Mouse (Mus musculus) limb, embryonic 10.5 days (tissue): ENCODE measurements at regions not wholly inside any gene's neighbourhood (a gene's known extent, or its start where the extent isn't known, plus 50 kb on each side); places are given as distances from the start of the nearest gene placed in this dataset.

Source experiments
- DNase-seq: peaks from one replicate; pipeline ENCODE4 v3.0.0-alpha.2; 2017; ENCODE audit warnings: low spot score
- H3K27ac ChIP-seq: fragments of 300-500 bp; sonication (generic); 2 replicates; pipeline ENCODE4 v1.5.1; 2016; ENCODE audit warnings: mild to moderate bottlenecking
- H3K27me3 ChIP-seq: fragments of 300-500 bp; sonication (generic); 2 replicates; pipeline ENCODE4 v1.6.1; 2016; ENCODE audit warnings: low read depth, mild to moderate bottlenecking; ENCODE audit not compliant: poor library complexity, severe bottlenecking
- H3K36me3 ChIP-seq: fragments of 300-500 bp; sonication (generic); 2 replicates; pipeline ENCODE4 v1.6.1; 2016; ENCODE audit warnings: mild to moderate bottlenecking, moderate library complexity
- H3K4me1 ChIP-seq: fragments of 300-500 bp; sonication (generic); 2 replicates; pipeline ENCODE4 v1.6.1; 2016
- H3K4me3 ChIP-seq: fragments of 300-500 bp; sonication (generic); 2 replicates; pipeline ENCODE4 v1.5.1; 2016; ENCODE audit warnings: mild to moderate bottlenecking, moderate library complexity
- H3K9me3 ChIP-seq: fragments of 300-500 bp; sonication (generic); replicated peaks from 2 replicates; pipeline ENCODE4 v1.6.1; 2016; ENCODE audit warnings: mild to moderate bottlenecking
- WGBS: fragments of 180-500 bp; shearing (Covaris S2); methylation state at CpG from one replicate; pipeline ENCODE4 v1.1.7; 2016; 5-methylcytosine and 5-hydroxymethylcytosine counted together

DNA sequence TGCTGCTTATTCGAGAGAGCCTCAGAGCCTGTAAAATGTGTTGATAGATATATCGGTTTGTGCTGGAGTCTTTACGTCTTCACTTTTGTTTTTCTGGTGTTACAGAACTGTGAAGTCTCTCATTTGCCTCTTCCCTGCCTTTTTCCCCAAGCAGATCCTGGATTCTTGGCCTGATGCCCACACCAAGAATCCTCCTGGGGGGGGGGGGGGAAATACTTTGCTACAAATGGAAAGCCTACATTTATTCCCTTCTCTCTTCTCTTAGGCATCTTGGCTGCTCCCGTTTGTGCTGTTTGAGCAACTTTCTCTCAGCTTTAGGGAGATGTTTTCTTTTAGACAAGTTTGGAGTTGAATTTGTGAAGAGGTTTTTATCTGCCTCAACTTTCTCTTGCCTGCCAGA, 570.8 kb downstream of the Epha4 start:
- 90% methylated on average over 4 of the region's 4 CpGs for WGBS
- Histone ChIP-seq H3K27ac (no peak overlapping the region), H3K9me3 (no peaks in the 10 kb centered on the region), H3K36me3 (no peaks in the 10 kb centered on the region), H3K4me3 (no peak overlapping the region), H3K27me3 (no peaks in the 10 kb centered on the region), H3K4me1 (no peaks in the 10 kb centered on the region)
- DNase-seq = no peak

DNA sequence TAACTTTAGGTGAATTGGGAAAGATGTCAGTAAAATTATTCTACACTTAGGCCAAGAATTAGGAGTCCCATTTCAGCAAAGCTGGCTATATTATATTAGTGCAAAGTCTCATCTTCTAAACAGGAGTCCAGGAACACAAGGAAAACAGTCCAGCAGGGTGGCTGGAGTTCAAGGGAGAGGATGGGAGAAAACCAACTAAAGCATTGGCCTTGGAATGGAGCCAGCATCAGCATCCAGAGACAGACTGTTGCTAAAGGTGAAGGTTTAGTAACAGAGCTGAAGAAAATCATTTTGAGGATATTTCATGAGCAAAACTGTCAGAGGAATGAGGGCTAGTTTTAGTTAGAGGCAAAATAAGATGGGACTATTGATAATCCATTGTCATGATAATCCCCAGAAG, 559.9 kb downstream of the Epha4 start:
- Histone ChIP-seq H3K36me3 (no peaks in the 10 kb centered on the region), H3K4me3 (no peak overlapping the region), H3K4me1 (no peaks in the 10 kb centered on the region), H3K9me3 (no peaks in the 10 kb centered on the region), H3K27ac (no peak overlapping the region), H3K27me3 (no peaks in the 10 kb centered on the region)
- no peak for DNase-seq

DNA sequence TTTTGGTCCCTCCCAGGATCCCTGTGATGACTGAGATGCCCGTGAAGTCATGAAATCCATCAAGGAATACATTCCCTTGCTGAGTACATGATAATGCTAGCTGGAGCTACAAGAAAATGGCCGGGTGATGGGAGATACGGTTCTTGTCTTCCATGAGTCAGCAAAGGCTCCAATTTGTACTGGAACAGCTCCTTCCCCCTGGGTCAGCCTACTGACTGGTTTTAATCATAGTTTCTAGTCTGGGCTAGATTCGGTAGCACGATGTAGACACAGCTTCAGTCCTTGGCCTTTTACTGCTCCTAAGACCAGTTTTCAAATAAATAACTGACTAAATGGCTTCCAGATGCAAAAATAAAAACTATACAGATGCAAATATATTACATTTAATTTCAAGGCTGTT, 557.5 kb downstream of the Epha4 start:
- Histone ChIP-seq H3K27ac (no peak overlapping the region), H3K4me1 (no peaks in the 10 kb centered on the region), H3K9me3 (no peaks in the 10 kb centered on the region), H3K36me3 (no peaks in the 10 kb centered on the region), H3K4me3 (no peak overlapping the region), H3K27me3 (no peaks in the 10 kb centered on the region)
- WGBS = 70% methylated on average over 5 of the region's 5 CpGs
- no peak for DNase-seq

DNA sequence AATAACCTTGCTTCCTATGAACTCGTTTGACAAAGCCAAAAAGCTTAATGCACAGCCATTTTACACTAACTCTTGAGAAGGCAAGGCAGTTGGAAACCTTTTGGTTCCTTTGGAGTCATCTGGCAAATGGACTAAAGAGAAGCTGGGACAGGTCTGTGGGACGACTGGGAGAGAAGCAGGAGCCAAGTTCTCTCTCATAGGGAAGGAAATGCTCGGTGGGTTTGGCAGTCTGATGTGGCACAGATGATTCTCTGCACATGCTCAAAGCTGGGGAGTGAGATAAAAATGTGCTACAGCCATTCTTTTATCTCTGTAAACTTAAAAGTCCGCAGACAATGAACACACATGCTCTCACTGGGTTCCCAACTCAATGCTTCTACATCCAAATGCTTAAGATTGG, 556.2 kb downstream of the Epha4 start:
- DNase-seq = no peak
- no peaks in the 10 kb centered on the region for H3K9me3 ChIP-seq
- H3K4me3 ChIP-seq = no peak overlapping the region
- no peaks in the 10 kb centered on the region for H3K4me1 ChIP-seq
- H3K36me3 ChIP-seq = no peaks in the 10 kb centered on the region
- no peak overlapping the region for H3K27ac ChIP-seq
- WGBS = 72% methylated on average over 4 of the region's 4 CpGs
- H3K27me3 ChIP-seq = no peaks in the 10 kb centered on the region

DNA sequence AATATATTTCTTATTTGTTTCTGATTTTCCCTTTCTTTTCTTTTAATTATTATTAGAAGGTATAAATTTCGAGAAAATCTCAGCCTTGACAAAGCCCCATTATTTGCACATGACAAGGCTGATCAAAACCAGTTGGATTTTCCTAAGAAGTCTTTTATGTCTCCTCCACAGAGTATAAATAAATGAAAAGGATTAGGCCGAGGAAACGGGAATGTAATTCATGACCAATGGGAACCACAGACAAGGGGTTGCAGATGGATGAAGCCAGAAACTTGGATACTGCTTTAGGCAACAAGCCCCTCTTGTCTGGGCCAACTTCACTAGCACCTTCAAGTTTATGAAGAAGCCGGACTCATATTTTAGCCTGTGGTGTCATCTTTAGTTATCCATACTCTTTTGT, 542.4 kb downstream of the Epha4 start:
- H3K27ac ChIP-seq = no peak overlapping the region
- peaks cover 42% of the 10 kb centered on the region for H3K4me1 ChIP-seq
- DNase-seq = no peak
- no peak overlapping the region for H3K4me3 ChIP-seq
- H3K27me3 ChIP-seq = no peaks in the 10 kb centered on the region
- H3K36me3 ChIP-seq = no peaks in the 10 kb centered on the region
- H3K9me3 ChIP-seq = no peaks in the 10 kb centered on the region
- 48% methylated on average over 4 of the region's 4 CpGs for WGBS

DNA sequence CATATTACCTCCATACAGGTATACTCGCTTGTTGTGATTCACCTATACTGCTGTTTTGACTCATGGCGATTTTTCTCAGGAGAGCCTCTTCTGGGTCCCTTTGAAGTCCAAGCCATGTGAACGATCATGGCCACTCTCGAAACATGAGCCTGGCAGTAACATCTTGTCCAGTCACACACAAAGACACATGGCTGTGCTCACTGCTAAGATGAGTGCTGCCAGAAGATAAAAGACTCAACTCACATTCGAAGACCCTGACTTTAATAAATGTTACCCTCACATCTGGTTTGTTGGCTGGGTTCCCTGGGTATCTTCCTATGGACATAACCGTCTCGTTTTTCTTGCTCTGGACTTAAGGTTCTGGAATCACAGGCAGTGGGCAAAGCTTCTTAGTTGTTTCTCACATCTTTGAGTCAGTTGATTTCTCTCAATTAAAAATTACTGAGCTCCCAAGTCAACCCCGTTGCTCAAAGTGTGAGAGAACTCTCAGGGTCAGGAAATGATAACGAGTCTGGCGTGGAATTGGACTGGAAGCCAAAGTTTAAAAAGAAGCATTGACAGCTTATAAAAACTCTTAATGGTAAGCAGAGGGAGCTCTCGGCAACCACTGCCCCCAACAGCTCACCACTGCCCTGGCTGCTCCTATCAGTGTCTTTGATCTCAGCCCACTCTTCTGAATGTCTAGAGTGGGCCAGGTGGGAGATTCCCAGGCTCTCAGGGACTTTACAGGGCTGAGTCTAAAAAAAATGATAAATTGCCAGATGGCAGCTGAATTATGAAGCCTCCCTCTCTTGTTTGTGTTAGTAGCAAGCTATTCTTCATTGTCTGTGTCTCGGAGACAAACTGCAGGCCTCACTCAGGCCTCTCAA, 539.6 kb downstream of the Epha4 start:
- peak overlapping the region; percentile 46 for H3K27ac ChIP-seq
- H3K9me3 ChIP-seq = no peaks in the 10 kb centered on the region
- peak; percentile 42 for DNase-seq
- WGBS = 30% methylated on average over 12 of the region's 12 CpGs
- H3K36me3 ChIP-seq = no peaks in the 10 kb centered on the region
- H3K27me3 ChIP-seq = no peaks in the 10 kb centered on the region
- H3K4me1 ChIP-seq = peaks cover 42% of the 10 kb centered on the region
- no peak overlapping the region for H3K4me3 ChIP-seq

DNA sequence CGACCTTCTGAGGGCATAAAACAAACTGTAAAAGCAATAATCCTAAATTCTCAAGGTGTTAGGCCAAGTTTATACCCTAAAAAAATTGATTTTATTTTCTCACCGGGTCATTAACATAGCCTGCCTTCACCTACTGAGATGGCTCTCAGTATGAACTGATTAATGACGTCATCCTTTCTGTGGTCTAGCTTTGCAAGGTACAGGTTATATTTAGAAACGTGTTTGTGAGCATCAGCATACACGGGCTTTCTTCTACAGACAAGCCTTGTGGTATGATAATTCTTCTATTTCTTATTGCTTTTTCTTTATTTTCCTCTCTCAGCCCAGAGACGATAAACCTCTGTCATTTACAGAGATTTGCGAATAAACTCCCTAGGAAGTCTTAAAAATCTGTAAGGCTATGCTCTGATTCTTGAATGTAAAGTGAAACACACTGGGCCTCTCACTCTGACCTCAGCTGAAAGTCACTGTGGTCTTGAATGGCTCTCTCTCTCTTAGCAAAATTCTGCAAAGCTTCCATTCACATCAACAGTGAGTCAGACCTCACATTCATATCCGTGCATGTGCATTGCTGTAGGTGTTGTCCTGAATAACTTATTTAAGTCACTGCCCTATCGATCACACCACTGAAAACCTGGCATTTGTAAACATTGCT, 534.3 kb downstream of the Epha4 start:
- no peak overlapping the region for H3K4me3 ChIP-seq
- peaks cover 16% of the 10 kb centered on the region for H3K4me1 ChIP-seq
- no peaks in the 10 kb centered on the region for H3K36me3 ChIP-seq
- DNase-seq = no peak
- 83% methylated on average over 9 of the region's 9 CpGs for WGBS
- no peaks in the 10 kb centered on the region for H3K9me3 ChIP-seq
- H3K27me3 ChIP-seq = no peaks in the 10 kb centered on the region
- no peak overlapping the region for H3K27ac ChIP-seq

DNA sequence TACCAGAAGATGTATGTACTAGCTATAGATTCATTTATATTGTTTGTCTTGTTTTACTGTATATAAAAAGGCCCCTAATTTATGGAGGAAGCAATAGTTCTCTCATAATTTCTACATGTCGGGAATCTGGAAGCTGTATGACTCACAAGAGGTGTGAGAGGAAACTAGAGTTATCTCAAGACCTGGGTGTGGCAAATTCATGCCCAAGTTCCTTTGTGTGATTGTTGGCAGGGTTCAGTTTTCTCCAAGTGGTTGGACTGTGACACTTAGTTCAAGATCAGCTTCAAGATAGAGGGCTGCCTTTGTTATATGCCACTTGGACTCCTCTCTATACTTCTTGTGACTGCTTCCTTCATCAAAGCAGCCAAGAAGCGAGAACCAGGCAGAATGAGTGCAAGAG, 521.1 kb downstream of the Epha4 start:
- Histone ChIP-seq H3K27ac (no peak overlapping the region), H3K36me3 (no peaks in the 10 kb centered on the region), H3K27me3 (no peaks in the 10 kb centered on the region), H3K4me1 (no peaks in the 10 kb centered on the region), H3K4me3 (no peak overlapping the region), H3K9me3 (no peaks in the 10 kb centered on the region)
- 76% methylated on average over 2 of the region's 2 CpGs for WGBS
- DNase-seq = no peak

DNA sequence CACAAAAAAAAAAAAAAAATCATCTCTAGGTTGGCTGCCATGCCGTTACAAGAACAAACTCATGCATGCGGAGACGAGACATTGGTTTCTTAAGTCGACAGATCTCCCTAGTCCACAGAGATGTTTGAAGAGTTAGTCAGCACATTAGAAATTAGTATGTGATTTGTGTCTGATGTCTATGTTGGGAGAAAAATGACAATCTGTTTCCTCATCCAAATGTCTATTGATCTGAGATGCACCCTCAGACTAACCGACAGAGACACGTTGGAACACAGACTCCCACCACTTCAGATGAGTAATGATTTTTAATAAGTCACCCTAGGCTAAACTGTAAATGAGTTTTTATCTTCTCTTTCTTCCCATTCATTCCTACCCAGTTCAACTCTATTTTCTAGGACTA, 506.9 kb downstream of the Epha4 start:
- H3K9me3 ChIP-seq = no peaks in the 10 kb centered on the region
- H3K27me3 ChIP-seq = no peaks in the 10 kb centered on the region
- H3K36me3 ChIP-seq = no peaks in the 10 kb centered on the region
- peaks cover 11% of the 10 kb centered on the region for H3K4me1 ChIP-seq
- no peak overlapping the region for H3K27ac ChIP-seq
- WGBS = 96% methylated on average over 6 of the region's 6 CpGs
- no peak overlapping the region for H3K4me3 ChIP-seq
- no peak for DNase-seq

DNA sequence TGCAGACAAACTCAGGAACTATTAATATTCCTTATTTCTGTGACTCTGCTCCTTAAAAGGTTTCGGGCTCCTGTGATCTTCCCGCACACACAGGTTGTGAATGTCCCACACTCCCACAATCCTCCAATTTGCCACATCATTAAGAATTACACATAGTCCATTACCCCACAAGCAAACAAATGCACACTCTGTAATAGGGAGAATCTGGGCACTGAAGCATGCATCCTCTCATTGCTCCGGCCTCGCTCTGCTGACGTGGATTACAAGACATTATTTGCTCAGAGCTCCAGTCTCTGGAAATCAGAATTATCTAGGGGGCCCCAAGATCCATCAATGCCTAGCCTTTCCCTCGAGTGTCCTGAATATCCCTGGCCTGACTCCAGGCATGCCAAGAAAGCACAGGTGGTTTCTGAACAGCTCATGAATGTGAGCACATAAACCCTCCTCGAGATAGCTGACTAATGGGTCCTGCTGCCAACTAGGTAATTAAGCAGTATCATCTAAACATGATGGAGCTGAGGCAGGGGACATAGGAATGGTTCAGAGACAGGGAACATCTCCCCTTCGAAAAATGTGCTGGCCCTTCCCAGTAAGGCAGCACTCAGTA, 504.2 kb downstream of the Epha4 start:
- WGBS = 75% methylated on average over 8 of the region's 8 CpGs
- no peaks in the 10 kb centered on the region for H3K27me3 ChIP-seq
- no peaks in the 10 kb centered on the region for H3K9me3 ChIP-seq
- DNase-seq = no peak
- no peak overlapping the region for H3K4me3 ChIP-seq
- H3K36me3 ChIP-seq = no peaks in the 10 kb centered on the region
- H3K4me1 ChIP-seq = peaks cover 11% of the 10 kb centered on the region
- no peak overlapping the region for H3K27ac ChIP-seq

DNA sequence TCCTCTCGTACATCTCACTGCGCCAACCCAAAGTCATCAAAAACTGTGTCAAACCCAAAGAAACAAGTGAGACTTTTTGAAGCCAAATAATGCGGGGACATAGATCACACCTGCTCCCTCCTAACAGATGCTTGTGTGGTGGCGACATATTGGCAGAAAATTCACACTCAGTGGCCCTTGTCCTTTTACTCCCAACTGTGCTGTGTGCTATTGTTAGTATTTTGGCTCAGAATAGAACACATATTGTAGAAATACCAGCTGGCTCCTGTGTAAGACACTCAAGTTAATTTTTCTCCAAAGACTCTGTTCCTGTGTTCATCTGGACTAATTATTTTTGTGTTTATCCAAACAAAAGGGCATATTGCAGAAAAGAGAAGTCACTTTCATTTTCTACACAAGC, 487.2 kb downstream of the Epha4 start:
- no peaks in the 10 kb centered on the region; the same call in 1 of the 2 replicates for H3K4me1 ChIP-seq
- no peaks in the 10 kb centered on the region for H3K9me3 ChIP-seq
- H3K27ac ChIP-seq = no peak overlapping the region
- WGBS = 95% methylated on average over 4 of the region's 4 CpGs
- H3K27me3 ChIP-seq = no peaks in the 10 kb centered on the region
- DNase-seq = no peak
- no peaks in the 10 kb centered on the region for H3K36me3 ChIP-seq
- no peak overlapping the region for H3K4me3 ChIP-seq

DNA sequence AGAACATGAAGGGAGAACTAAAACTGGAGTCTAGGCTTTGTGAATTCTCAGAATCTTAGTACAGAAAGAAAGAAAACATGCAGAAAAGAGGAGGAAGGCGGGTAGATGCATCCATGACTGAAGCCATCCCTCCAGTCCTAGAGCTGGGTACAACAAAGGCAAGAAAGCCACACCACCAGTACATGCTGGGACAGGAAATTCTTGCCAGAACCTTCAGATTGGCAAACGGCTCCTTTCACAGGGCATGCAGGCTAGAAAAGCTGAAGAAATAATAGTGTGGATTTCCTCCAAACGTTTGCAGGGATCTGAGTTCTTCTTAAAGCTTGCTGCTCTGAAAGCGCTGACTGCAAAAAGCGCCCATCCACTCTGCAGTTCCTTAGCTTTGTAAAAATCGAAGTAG, 486.7 kb downstream of the Epha4 start:
- no peaks in the 10 kb centered on the region for H3K27me3 ChIP-seq
- H3K27ac ChIP-seq = no peak overlapping the region
- H3K4me3 ChIP-seq = no peak overlapping the region
- WGBS = 83% methylated on average over 6 of the region's 6 CpGs
- H3K36me3 ChIP-seq = no peaks in the 10 kb centered on the region
- no peaks in the 10 kb centered on the region; the same call in 1 of the 2 replicates for H3K4me1 ChIP-seq
- DNase-seq = no peak
- no peaks in the 10 kb centered on the region for H3K9me3 ChIP-seq

DNA sequence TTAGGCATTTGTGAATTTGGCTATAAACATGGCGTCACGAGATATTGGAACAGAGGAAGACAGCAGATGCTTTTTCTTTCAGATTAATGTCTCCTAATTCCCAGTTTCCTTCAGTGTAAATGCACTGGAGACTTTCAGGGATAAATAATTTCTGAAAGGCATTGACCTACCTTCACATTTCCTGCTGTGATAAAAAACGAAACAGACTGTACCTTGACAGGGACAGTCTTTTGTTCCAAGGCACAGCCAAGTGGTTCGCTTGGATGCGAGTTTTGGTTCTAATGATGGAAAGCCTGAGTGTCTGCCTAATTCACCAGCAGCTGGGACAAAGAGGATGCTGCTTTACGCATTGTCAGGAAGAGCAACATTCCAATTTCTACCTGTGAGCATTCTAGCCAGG, 485.8 kb downstream of the Epha4 start:
- Histone ChIP-seq H3K9me3 (no peaks in the 10 kb centered on the region), H3K27ac (no peak overlapping the region), H3K36me3 (no peaks in the 10 kb centered on the region), H3K4me1 (no peaks in the 10 kb centered on the region; the same call in 1 of the 2 replicates), H3K27me3 (no peaks in the 10 kb centered on the region), H3K4me3 (no peak overlapping the region)
- WGBS = 88% methylated on average over 6 of the region's 6 CpGs
- no peak for DNase-seq
